Mouse (Mus musculus) lung, adult 2 months (tissue): Measurements from ENCODE around the gene Chmp1a. TPM values are rescaled to one million over a fixed set of nuclear protein-coding genes. Genes with fewer than 3 reads are reported as not detected.
A peak's percentile ranks its signal among the peaks of the same experiment; 100 is the strongest.

Source experiments
- DNase-seq: peaks from one replicate; pipeline ENCODE4 v3.0.0; 2022
- H3K4me1 ChIP-seq: fragments of 200-500 bp; 2 replicates; pipeline ENCODE4 v1.6.1; 2011; ENCODE audit warnings: low read length; ENCODE audit not compliant: control insufficient read depth, insufficient read depth
- H3K4me3 ChIP-seq: fragments of 200-500 bp; replicated peaks from 2 replicates; pipeline ENCODE3; 2011; ENCODE audit warnings: low read depth, mild to moderate bottlenecking, control low read depth, low read length; ENCODE audit errors: extremely low read depth
- CTCF ChIP-seq: fragments of 200-500 bp; IDR thresholded peaks from 2 replicates; pipeline ENCODE4 v1.5.1; 2011; ENCODE audit warnings: mild to moderate bottlenecking, low read length, control low read depth; ENCODE audit not compliant: insufficient read depth
- POLR2A ChIP-seq: fragments of 200-500 bp; IDR thresholded peaks from 2 replicates; pipeline ENCODE4 v1.6.1; 2011; ENCODE audit warnings: low read depth, mild to moderate bottlenecking, control low read depth, low read length, borderline replicate concordance; ENCODE audit errors: extremely low read depth
- WGBS: fragments of 180-500 bp; shearing (Covaris S2); methylation state at CpG from one replicate; pipeline ENCODE4 v1.1.7; 2018; 5-methylcytosine and 5-hydroxymethylcytosine counted together
- polyA plus RNA-seq: library from polyadenylated mRNA; depleted of rRNA; stranded (reverse); fragments of >200 nt; gene quantifications from 2 replicates; pipeline ENCODE4 v1.2.3, GENCODE M21; 2012

The Chmp1a gene
- polyA plus RNA-seq, 1 experiment = 99.8 TPM

GRCm38 (mm10) chr8:123247748-123248147 lies 35.2 kb upstream of the Chmp1a start:
- 94% methylated on average over 6 of the region's 6 CpGs for WGBS
- Histone ChIP-seq H3K4me3 (no peak overlapping the region), H3K4me1 (peaks cover 2% of the 10 kb centered on the region; the same call in 1 of the 2 replicates)
- DNase-seq = no peak
- TF ChIP-seq POLR2A (no peak), CTCF (no peak)

- TF ChIP-seq POLR2A (no peak), CTCF (no peak)
- 89% methylated on average over 12 of the region's 12 CpGs for WGBS
- DNase-seq = no peak
- Histone ChIP-seq H3K4me3 (no peak overlapping the region), H3K4me1 (no peaks in the 10 kb centered on the region)
Observed at GRCm38 (mm10) chr8:123245543-123245942, 33.0 kb upstream of the Chmp1a start.

GRCm38 (mm10) chr8:123244382-123244781 lies 31.8 kb upstream of the Chmp1a start:
- 83% methylated on average over 4 of the region's 4 CpGs for WGBS
- no peaks in the 10 kb centered on the region for H3K4me1 ChIP-seq
- DNase-seq = no peak
- no peak overlapping the region for H3K4me3 ChIP-seq
- TF ChIP-seq POLR2A (no peak), CTCF (no peak)

GRCm38 (mm10) chr8:123243053-123243452 lies 30.5 kb upstream of the Chmp1a start:
- no peak for DNase-seq
- Histone ChIP-seq H3K4me3 (no peak overlapping the region), H3K4me1 (no peaks in the 10 kb centered on the region)
- TF ChIP-seq POLR2A = no peak
- no peak for TF ChIP-seq CTCF
- WGBS = 73% methylated on average over 11 of the region's 11 CpGs

- no peak for TF ChIP-seq POLR2A
- no peak for TF ChIP-seq CTCF
- 73% methylated on average over 7 of the region's 7 CpGs for WGBS
- no peak for DNase-seq
- H3K4me3 ChIP-seq = no peak overlapping the region
- H3K4me1 ChIP-seq = no peaks in the 10 kb centered on the region
Observed at GRCm38 (mm10) chr8:123242107-123242923, 29.8 kb upstream of the Chmp1a start.

- no peak overlapping the region for H3K4me3 ChIP-seq
- WGBS = 88% methylated on average over 10 of the region's 10 CpGs
- H3K4me1 ChIP-seq = peaks cover 7% of the 10 kb centered on the region; the same call in 1 of the 2 replicates
- no peak for DNase-seq
- TF ChIP-seq CTCF = no peak
- TF ChIP-seq POLR2A = no peak
Observed at GRCm38 (mm10) chr8:123239398-123239797, 26.8 kb upstream of the Chmp1a start.

GRCm38 (mm10) chr8:123235520-123236497 lies 23.2 kb upstream of the Chmp1a start, which contains the start of gene Spata2l:
Spata2l (minus strand) TSS chr8:123236233.
- Histone ChIP-seq H3K4me1 (peaks cover 7% of the 10 kb centered on the region; the same call in 1 of the 2 replicates), H3K4me3 (peak within 1 kb of the TSS; percentile 88)
- TF ChIP-seq CTCF (no peak), POLR2A (peak; percentile 57; the same call in 1 of the 2 replicates)
- DNase-seq = peak; percentile 89
- under 1% methylated on average over 57 of the region's 57 CpGs for WGBS

GRCm38 (mm10) chr8:123234918-123235519 lies 22.5 kb upstream of the Chmp1a start:
- Histone ChIP-seq H3K4me1 (peaks cover 7% of the 10 kb centered on the region; the same call in 1 of the 2 replicates), H3K4me3 (peak overlapping the region; percentile 12)
- WGBS = 31% methylated on average over 13 of the region's 13 CpGs
- no peak for TF ChIP-seq POLR2A
- TF ChIP-seq CTCF = no peak
- DNase-seq = no peak

- TF ChIP-seq CTCF (no peak), POLR2A (no peak)
- peaks cover 7% of the 10 kb centered on the region; the same call in 1 of the 2 replicates for H3K4me1 ChIP-seq
- 68% methylated on average over 11 of the region's 11 CpGs for WGBS
- DNase-seq = no peak
- H3K4me3 ChIP-seq = no peak overlapping the region
Observed at GRCm38 (mm10) chr8:123233760-123234159, 21.2 kb upstream of the Chmp1a start.
